Mouse (Mus musculus) E14TG2a.4 (cell line): ENCODE measurements at regions not wholly inside any gene's neighbourhood (a gene's known extent, or its start where the extent isn't known, plus 50 kb on each side); places are given as distances from the start of the nearest gene placed in this dataset.
A peak's percentile ranks its signal among the peaks of the same experiment; 100 is the strongest.

ENCODE experiments used
- H3K27me3 ChIP-seq: 2 replicates; pipeline ENCODE4 v1.6.1; 2014; ENCODE audit warnings: low read length, control low read depth; ENCODE audit not compliant: insufficient read depth
- H3K36me3 ChIP-seq: 2 replicates; pipeline ENCODE4 v1.6.1; 2014; ENCODE audit warnings: low read length, control low read depth; ENCODE audit not compliant: insufficient read depth
- H3K4me1 ChIP-seq: replicated peaks from 2 replicates; pipeline ENCODE4 v1.6.1; 2014; ENCODE audit warnings: low read depth, low read length, control low read depth
- H3K4me3 ChIP-seq: replicated peaks from 2 replicates; pipeline ENCODE4 v1.5.1; 2014; ENCODE audit warnings: mild to moderate bottlenecking, low read length
- H3K9me3 ChIP-seq: 2 replicates; pipeline ENCODE4 v1.6.1; 2014; ENCODE audit warnings: low read length, control low read depth
- CTCF ChIP-seq: conservative IDR thresholded peaks from 2 replicates; pipeline ENCODE4 v1.5.1; 2014; ENCODE audit warnings: low read length
- NANOG ChIP-seq: IDR thresholded peaks from 2 replicates; pipeline ENCODE4 v1.6.1; 2014; ENCODE audit warnings: borderline replicate concordance, low read length, mixed read lengths
- POU5F1 ChIP-seq: IDR thresholded peaks from 2 replicates; pipeline ENCODE4 v1.6.1; 2014; ENCODE audit warnings: low read length, borderline replicate concordance

GRCm38 (mm10) chr3:15139550-15139949 lies 192.6 kb downstream of the Gm9733 start:
- Histone ChIP-seq H3K9me3 (no peaks in the 10 kb centered on the region), H3K27me3 (no peaks in the 10 kb centered on the region), H3K4me3 (no peak overlapping the region), H3K4me1 (no peaks in the 10 kb centered on the region), H3K36me3 (no peaks in the 10 kb centered on the region)
- TF ChIP-seq NANOG (no peak), CTCF (no peak), POU5F1 (no peak)

- Histone ChIP-seq H3K4me3 (no peak overlapping the region), H3K9me3 (no peaks in the 10 kb centered on the region), H3K27me3 (no peaks in the 10 kb centered on the region), H3K36me3 (no peaks in the 10 kb centered on the region), H3K4me1 (peaks cover 21% of the 10 kb centered on the region)
- TF ChIP-seq CTCF = no peak
- no peak for TF ChIP-seq POU5F1
- no peak for TF ChIP-seq NANOG
Observed at GRCm38 (mm10) chr3:15153710-15154109, 178.4 kb downstream of the Gm9733 start.

GRCm38 (mm10) chr3:15154153-15154552 lies 177.9 kb downstream of the Gm9733 start:
- Histone ChIP-seq H3K4me3 (no peak overlapping the region), H3K27me3 (no peaks in the 10 kb centered on the region), H3K9me3 (no peaks in the 10 kb centered on the region), H3K4me1 (peaks cover 25% of the 10 kb centered on the region), H3K36me3 (no peaks in the 10 kb centered on the region)
- no peak for TF ChIP-seq CTCF
- no peak for TF ChIP-seq NANOG
- no peak for TF ChIP-seq POU5F1

GRCm38 (mm10) chr3:15156681-15157080 lies 175.4 kb downstream of the Gm9733 start:
- Histone ChIP-seq H3K27me3 (no peaks in the 10 kb centered on the region), H3K9me3 (peaks cover 5% of the 10 kb centered on the region; the same call in 1 of the 2 replicates), H3K36me3 (no peaks in the 10 kb centered on the region), H3K4me1 (peaks cover 35% of the 10 kb centered on the region), H3K4me3 (no peak overlapping the region)
- TF ChIP-seq NANOG (peak; percentile 67; the same call in 1 of the 2 replicates), POU5F1 (no peak), CTCF (no peak)

GRCm38 (mm10) chr3:15157842-15158241 lies 174.3 kb downstream of the Gm9733 start:
- TF ChIP-seq POU5F1 = no peak
- TF ChIP-seq CTCF = no peak
- TF ChIP-seq NANOG = no peak
- no peaks in the 10 kb centered on the region for H3K36me3 ChIP-seq
- peaks cover 35% of the 10 kb centered on the region for H3K4me1 ChIP-seq
- H3K9me3 ChIP-seq = peaks cover 5% of the 10 kb centered on the region; the same call in 1 of the 2 replicates
- no peaks in the 10 kb centered on the region for H3K27me3 ChIP-seq
- no peak overlapping the region for H3K4me3 ChIP-seq

GRCm38 (mm10) chr3:15158926-15159325 lies 173.2 kb downstream of the Gm9733 start:
- Histone ChIP-seq H3K27me3 (no peaks in the 10 kb centered on the region), H3K36me3 (no peaks in the 10 kb centered on the region), H3K4me3 (no peak overlapping the region), H3K9me3 (peaks cover 5% of the 10 kb centered on the region; the same call in 1 of the 2 replicates), H3K4me1 (peaks cover 35% of the 10 kb centered on the region)
- TF ChIP-seq POU5F1 = no peak
- TF ChIP-seq NANOG = no peak
- TF ChIP-seq CTCF = no peak

GRCm38 (mm10) chr3:15159965-15160714 lies 172.0 kb downstream of the Gm9733 start:
- H3K36me3 ChIP-seq = no peaks in the 10 kb centered on the region
- no peak overlapping the region for H3K4me3 ChIP-seq
- H3K9me3 ChIP-seq = peaks cover 5% of the 10 kb centered on the region; the same call in 1 of the 2 replicates
- H3K27me3 ChIP-seq = no peaks in the 10 kb centered on the region
- H3K4me1 ChIP-seq = peaks cover 39% of the 10 kb centered on the region
- no peak for TF ChIP-seq CTCF
- TF ChIP-seq POU5F1 = no peak
- no peak for TF ChIP-seq NANOG

GRCm38 (mm10) chr3:15175811-15176210 lies 156.3 kb downstream of the Gm9733 start:
- H3K27me3 ChIP-seq = no peaks in the 10 kb centered on the region
- H3K36me3 ChIP-seq = no peaks in the 10 kb centered on the region
- no peak overlapping the region for H3K4me3 ChIP-seq
- H3K4me1 ChIP-seq = 0 out of 2 replicates have a peak, but pooled peaks cover 2% of the 10 kb centered on the region
- TF ChIP-seq NANOG (no peak), CTCF (no peak), POU5F1 (no peak)
- no peaks in the 10 kb centered on the region for H3K9me3 ChIP-seq
